Mouse (Mus musculus): ENCODE results near the gene Vamp2. TPM values are rescaled to one million over a fixed set of nuclear protein-coding genes. Genes with fewer than 3 reads are reported as not detected.
A peak's percentile ranks its signal among the peaks of the same experiment; 100 is the strongest.

The Vamp2 gene
- total RNA-seq, 2 experiments from 2014 or later: 1,099 to 1,151 TPM

- intact Hi-C loops (cut with DNase I): loop anchor here (2.0 to 5.0 kb wide), 3 partner anchors 29 to 322 kb away; partner anchors contain the start of gene Chd3
- no peak for DNase-seq (ENCODE audit: low spot score in 2 of 2)
Measured at GRCm38 (mm10) chr11:69095511-69096231, 7.4 kb downstream of the Vamp2 start.

DNA sequence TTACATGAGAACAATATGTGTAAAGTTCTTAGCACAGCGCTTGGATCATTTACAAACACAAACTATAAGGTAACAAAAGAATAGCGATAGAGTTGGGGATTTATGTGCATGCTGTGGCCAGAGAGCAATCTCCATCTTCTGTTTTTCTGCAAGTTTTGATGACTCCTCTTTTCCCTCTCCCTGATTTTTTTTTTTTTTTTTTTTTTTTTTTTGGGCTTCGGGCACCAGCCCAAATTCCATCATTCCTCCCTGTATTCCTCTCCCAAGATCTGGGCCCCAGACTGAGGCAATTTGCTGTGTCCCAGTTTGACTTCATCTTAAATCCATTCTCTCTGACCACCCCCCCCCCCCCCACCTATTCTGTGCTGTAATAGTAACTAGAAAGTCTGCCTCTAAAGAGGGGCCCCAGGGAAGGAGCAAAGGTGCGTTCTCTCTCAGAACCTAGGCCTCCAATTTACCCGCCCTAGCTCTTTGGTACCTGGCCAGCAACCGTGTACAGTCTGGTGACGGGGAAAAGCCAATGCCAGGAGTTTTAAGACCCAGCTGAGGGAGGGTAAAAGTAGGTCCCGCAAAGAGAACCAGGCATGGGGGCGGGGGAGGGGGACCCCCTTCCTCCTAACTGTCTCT is 8.2 kb downstream of the Vamp2 start:
- intact Hi-C loops (cut with DNase I): loop anchor here (5.0 kb wide), 2 partner anchors 271 to 321 kb away; partner anchors contain the start of gene Chd3
- no peak for DNase-seq (ENCODE audit: low spot score in 2 of 2)

DNA sequence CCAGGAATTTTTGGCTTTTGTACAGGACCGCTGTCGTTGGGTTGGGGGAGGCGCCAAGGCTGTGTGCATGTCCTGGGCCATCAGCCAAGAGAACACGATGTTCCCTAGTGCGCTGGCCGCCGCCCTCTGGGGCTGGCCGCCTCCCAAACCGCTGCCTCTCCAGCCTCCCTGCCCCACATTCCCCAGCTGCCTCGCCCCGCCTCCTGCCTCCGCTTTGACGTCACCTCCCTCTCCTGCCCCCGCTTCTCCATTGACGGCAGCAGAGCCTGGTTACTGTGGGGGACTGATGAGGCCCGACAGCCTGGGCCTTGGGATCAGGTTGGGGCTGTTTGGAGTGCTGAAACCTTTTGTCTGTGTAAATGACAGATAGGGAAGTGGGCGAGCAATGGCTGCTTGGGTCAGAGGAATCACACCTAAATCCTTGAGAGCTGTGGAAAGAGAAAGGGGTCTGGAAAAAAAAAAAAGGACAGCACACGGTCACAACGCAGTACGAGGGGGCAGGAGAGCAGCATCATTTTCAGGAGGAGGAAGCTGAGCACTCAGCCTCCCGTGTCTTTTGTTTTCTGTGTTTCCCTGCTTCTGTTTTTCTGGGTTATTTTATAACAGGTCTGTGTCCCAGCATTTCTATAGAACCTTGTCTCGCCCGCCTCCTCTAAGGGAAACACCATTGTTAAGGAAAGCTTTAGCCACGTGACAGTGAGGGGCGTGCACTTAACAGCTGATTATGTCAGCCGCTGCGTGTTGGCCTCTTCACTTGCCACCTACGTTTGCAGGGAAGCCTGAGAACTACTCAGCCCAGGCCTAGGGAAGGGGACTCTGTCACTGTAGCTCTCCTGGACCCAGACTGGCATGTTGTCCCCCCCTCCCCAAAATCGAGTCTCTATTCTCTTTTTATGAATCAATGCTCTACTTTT is 9.0 kb downstream of the Vamp2 start:
- intact Hi-C loops (cut with DNase I): loop anchor here (5.0 kb wide), 2 partner anchors 270 to 320 kb away; partner anchors contain the start of gene Chd3
- DNase-seq (ENCODE audit: low spot score in 2 of 2): peak; percentile 94 to 99

GRCm38 (mm10) chr11:69098039-69098761 is 9.9 kb downstream of the Vamp2 start:
- peak in 1 of 2 experiments; percentile 74 for DNase-seq (ENCODE audit: low spot score in 2 of 2)
- intact Hi-C loops (cut with DNase I): loop anchor here (2.0 to 5.0 kb wide), 3 partner anchors 25 to 319 kb away; partner anchors contain the start of genes 9130213A22Rik and Chd3

DNA sequence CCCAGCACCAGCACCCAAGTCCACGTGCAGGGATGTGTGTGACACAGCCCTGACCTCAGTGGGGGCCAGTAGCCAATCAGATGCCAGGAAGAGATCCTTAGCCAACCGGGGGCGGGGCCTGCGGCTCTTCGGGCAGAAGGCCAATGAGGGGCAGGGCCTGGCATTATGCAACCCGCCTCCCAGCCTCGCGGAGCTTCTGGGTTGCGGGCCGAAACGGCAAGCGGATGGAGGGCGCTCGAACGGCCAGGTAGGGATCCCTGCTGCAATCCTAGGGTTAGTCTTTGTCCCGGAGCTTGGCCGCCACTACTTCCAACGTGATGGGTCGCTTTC is 10.4 kb downstream of the Vamp2 start:
- intact Hi-C loops (cut with DNase I): loop anchor here (2.0 to 5.0 kb wide), 3 partner anchors 24 to 319 kb away; partner anchors contain the start of genes 9130213A22Rik and Chd3
- DNase-seq (ENCODE audit: low spot score in 2 of 2): peak; percentile 96 to 98

DNA sequence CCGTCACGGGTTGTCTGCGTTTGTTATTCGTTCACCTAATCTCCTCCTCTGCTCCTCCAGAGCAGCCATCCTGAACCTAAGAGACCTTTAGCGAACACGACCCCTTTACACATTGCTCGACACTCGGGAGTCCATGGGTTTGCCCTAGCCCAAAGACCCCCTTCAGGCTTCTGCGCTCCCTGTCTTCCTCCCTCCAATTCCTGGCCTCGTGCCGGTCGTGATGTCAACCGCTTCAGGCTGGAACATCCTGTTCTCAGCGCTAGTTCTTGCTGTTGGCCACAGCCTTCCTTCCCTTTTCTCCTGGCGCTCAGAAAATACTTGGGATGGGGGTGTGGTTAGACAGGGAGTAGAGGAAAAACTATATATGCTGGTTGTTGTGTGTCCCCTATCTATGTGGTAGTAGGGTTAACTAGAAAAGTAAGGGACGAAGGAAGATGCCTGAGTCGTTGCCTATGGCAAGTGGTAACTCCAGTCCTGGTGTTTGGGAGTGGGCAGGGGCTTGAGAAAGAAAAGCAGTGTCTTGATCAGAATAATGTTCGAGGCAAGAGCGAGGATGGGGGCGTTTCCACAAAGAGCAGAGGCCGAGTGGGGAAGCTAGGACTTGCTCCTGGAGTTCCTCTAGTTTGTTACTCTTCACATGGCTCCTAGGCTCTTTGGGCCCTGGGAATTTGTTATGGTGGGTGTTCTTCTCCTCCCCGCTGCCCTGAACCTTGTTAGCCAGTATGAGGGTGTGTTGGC is 11.1 kb downstream of the Vamp2 start:
- intact Hi-C loops (cut with DNase I): loop anchor here (2.0 to 5.0 kb wide), 3 partner anchors 23 to 318 kb away; partner anchors contain the start of genes 9130213A22Rik and Chd3
- DNase-seq (ENCODE audit: low spot score in 2 of 2): peak; percentile 59 to 71

DNA sequence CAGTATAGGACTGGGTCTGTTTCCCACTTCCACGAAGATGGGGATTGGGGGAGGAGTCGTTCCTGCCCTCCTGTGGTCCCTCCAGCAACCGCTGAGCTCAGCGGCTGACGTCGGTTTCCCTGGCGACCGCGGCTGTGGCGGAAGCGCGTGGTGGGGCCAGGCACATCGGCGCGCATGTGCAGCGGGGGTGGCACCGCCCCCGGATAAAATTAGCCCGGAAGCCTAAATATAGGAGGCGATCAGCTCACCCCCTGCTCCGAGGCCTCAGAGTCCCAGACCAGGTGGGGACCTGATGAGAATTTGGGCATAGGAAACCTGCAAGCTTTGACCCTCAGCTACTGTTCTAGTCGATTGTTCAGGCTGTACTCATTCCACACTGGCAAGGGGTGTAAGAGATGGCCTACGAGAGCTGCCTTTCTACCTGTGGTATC is 11.6 kb downstream of the Vamp2 start:
- DNase-seq (ENCODE audit: low spot score in 2 of 2): peak; percentile 94 to 97
- intact Hi-C loops (cut with DNase I): loop anchor here (2.0 to 5.0 kb wide), 3 partner anchors 23 to 317 kb away; partner anchors contain the start of genes 9130213A22Rik and Chd3

DNA sequence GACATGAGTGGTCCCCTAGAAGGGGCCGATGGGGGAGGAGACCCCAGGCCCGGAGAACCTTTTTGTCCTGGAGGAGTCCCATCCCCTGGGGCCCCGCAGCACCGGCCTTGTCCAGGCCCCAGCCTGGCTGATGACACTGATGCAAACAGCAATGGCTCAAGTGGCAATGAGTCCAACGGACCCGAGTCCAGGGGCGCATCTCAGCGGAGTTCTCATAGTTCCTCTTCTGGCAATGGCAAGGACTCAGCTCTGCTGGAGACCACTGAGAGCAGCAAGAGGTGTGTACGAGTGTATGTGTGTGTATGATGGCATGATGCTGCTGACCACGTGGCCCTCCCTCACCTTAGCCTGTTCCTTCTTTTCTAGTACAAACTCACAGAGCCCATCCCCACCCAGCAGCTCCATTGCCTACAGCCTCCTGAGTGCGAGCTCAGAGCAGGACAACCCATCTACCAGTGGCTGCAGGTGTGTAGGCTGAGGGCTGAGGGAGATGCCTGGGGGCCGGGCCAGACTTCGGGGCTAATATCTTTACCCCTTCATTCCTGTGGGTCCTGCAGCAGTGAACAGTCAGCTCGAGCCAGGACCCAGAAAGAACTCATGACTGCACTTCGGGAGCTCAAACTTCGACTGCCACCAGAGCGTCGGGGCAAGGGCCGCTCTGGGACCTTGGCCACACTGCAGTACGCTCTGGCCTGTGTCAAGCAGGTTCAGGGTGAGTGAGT is 12.5 kb downstream of the Vamp2 start:
- intact Hi-C loops (cut with DNase I): no loop called here
- no peak for DNase-seq (ENCODE audit: low spot score in 2 of 2)

- intact Hi-C loops (cut with DNase I): no loop called here
- DNase-seq (ENCODE audit: low spot score in 2 of 2): no peak
Measured at GRCm38 (mm10) chr11:69101604-69102402, 13.5 kb downstream of the Vamp2 start.

DNA sequence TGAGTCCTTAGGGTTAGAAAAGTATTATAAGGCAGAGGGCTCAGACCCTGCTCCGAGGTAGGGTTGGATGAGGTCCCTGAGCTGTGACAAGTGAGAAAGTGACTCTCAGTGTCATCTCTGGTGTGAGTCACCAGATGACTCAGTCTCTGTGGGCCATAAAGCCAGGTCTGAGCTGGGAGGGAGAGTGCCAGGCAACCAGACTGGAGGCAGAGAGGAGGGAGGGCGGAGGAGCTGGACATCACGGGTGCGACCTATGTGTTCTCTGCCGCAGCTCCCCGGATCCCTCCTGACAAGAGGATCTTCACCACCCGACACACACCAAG is 14.1 kb downstream of the Vamp2 start:
- DNase-seq (ENCODE audit: low spot score in 2 of 2): no peak
- intact Hi-C loops (cut with DNase I): no loop called here

GRCm38 (mm10) chr11:69103121-69103520 is 14.8 kb downstream of the Vamp2 start:
- DNase-seq (ENCODE audit: low spot score in 2 of 2): no peak

GRCm38 (mm10) chr11:69103531-69104435 is 15.5 kb downstream of the Vamp2 start:
- intact Hi-C loops (cut with DNase I): no loop called here
- no peak for DNase-seq (ENCODE audit: low spot score in 2 of 2)

More at GRCm38 (mm10) chr11:69103121-69103520, 14.8 kb downstream of the Vamp2 start:
- intact Hi-C loops (cut with DNase I): no loop called here

GRCm38 (mm10) chr11:69104487-69104886 is 16.2 kb downstream of the Vamp2 start:
- DNase-seq (ENCODE audit: low spot score in 2 of 2): no peak
- intact Hi-C loops (cut with DNase I): no loop called here

- intact Hi-C loops (cut with DNase I): no loop called here
- no peak for DNase-seq (ENCODE audit: low spot score in 2 of 2)
Measured at GRCm38 (mm10) chr11:69105227-69105626, 16.9 kb downstream of the Vamp2 start.

DNA sequence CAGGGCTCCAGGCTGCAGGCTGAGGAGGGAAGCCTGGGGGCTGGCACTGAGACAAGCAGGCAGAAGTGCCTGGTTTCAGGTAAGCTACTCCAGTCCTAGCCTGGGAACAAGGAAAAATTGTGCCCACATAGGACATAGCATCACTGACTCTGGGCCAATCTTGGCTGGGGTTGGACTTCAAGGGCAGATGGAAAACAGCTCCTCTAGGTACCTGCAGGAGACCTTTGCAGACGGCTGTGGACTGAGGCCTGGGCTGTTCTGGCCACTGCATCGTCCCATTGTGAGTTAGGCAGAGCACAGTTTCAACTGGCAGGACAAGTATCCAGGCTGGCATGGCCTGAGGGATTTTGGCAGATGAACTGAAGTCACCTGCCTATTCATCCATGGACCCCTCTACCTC is 17.5 kb downstream of the Vamp2 start:
- DNase-seq (ENCODE audit: low spot score in 2 of 2): no peak
- intact Hi-C loops (cut with DNase I): no loop called here

GRCm38 (mm10) chr11:69106299-69106698 is 18.0 kb downstream of the Vamp2 start:
- no peak for DNase-seq (ENCODE audit: low spot score in 2 of 2)
- intact Hi-C loops (cut with DNase I): no loop called here
